Mouse (Mus musculus) C2C12 (cell line): ENCODE measurements around the gene Cdk5. TPM values are rescaled to one million over a fixed set of nuclear protein-coding genes. Genes with fewer than 3 reads are reported as not detected.
A peak's percentile ranks its signal among the peaks of the same experiment; 100 is the strongest.

Experiments
- H3K27me3 ChIP-seq: one replicate; pipeline ENCODE4 v1.6.1; 2011; ENCODE audit not compliant: control insufficient read depth, insufficient read depth, insufficient read length
- H3K36me3 ChIP-seq: one replicate; pipeline ENCODE4 v1.6.1; 2011; ENCODE audit not compliant: control insufficient read depth, insufficient read depth
- H3K4me3 ChIP-seq: one replicate; pipeline ENCODE4 v1.5.1; 2011; ENCODE audit warnings: mild to moderate bottlenecking, control low read depth; ENCODE audit not compliant: poor library complexity, insufficient read depth, severe bottlenecking
- H3K79me2 ChIP-seq: one replicate; pipeline ENCODE4 v1.6.1; 2011; ENCODE audit not compliant: control insufficient read depth, insufficient read depth
- H3K79me3 ChIP-seq: one replicate; pipeline ENCODE4 v1.6.1; 2011; ENCODE audit warnings: low read depth, control low read depth
- H3ac ChIP-seq: one replicate; pipeline ENCODE3; 2011; ENCODE audit warnings: low read depth; ENCODE audit not compliant: control insufficient read depth, insufficient read length
- CEBPB ChIP-seq: IDR thresholded peaks from one replicate; pipeline ENCODE4 v1.6.1; 2011; ENCODE audit warnings: low read depth, mild to moderate bottlenecking, control low read depth, moderate library complexity
- CTCF ChIP-seq: IDR thresholded peaks from one replicate; pipeline ENCODE4 v1.5.1; 2011; ENCODE audit not compliant: control insufficient read depth, insufficient read depth, insufficient read length
- FOSL1 ChIP-seq: IDR thresholded peaks from one replicate; pipeline ENCODE4 v1.8.0; 2011; ENCODE audit warnings: mild to moderate bottlenecking, low read length; ENCODE audit not compliant: poor library complexity, insufficient read depth, severe bottlenecking
- MAX ChIP-seq: IDR thresholded peaks from one replicate; pipeline ENCODE4 v1.6.1; 2011; ENCODE audit warnings: mild to moderate bottlenecking, control low read depth
- MYOD1 ChIP-seq: IDR thresholded peaks from one replicate; pipeline ENCODE4 v1.6.1; 2011; ENCODE audit warnings: low read depth; ENCODE audit not compliant: control insufficient read depth, insufficient read length
- MYOG ChIP-seq: IDR thresholded peaks from one replicate; pipeline ENCODE4 v1.6.1; 2011; ENCODE audit not compliant: control insufficient read depth, insufficient read length; ENCODE audit errors: extremely low read depth
- USF1 ChIP-seq: IDR thresholded peaks from one replicate; pipeline ENCODE4 v1.6.1; 2011; ENCODE audit warnings: low read depth, mild to moderate bottlenecking, control low read depth, moderate library complexity
- polyA plus RNA-seq: library from polyadenylated mRNA; unstranded; fragments of >200 nt; fragmentation: generic; extraction: Trizol; gene quantifications from one replicate; pipeline ENCODE4 v1.2.1, GENCODE M21; 2012; ENCODE audit warnings: missing spikeins

The Cdk5 gene
- polyA plus RNA-seq, 1 experiment, result 33.4 TPM

DNA sequence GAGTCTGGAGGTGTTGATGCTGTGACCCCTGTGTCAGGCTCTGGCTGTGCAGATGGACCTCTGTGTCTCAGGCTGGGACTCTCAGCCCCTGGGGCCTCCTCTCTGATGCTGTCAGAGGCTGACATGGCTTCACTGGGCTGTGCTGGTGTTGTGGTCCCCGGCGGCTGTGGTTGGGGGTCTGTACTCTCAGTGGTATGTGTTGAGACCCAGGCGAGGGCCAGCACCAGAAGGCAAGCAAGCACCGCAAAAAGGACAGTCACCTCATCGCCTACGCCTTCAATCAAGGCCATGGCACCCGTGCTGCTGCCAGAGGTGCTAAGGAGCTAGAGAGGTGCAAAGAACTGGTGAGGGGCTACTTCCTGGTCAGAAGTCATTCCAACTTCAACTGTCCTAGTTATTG lies 23.3 kb upstream of the Cdk5 start:
- Histone ChIP-seq H3K36me3 (peaks cover 19% of the 10 kb centered on the region), H3K79me2 (peaks cover 22% of the 10 kb centered on the region), H3ac (no peak overlapping the region), H3K27me3 (no peaks in the 10 kb centered on the region), H3K79me3 (peaks cover 8% of the 10 kb centered on the region), H3K4me3 (no peak overlapping the region)
- TF ChIP-seq CTCF (no peak), MYOD1 (no peak), FOSL1 (no peak), CEBPB (no peak), USF1 (no peak), MAX (no peak), MYOG (no peak)

DNA sequence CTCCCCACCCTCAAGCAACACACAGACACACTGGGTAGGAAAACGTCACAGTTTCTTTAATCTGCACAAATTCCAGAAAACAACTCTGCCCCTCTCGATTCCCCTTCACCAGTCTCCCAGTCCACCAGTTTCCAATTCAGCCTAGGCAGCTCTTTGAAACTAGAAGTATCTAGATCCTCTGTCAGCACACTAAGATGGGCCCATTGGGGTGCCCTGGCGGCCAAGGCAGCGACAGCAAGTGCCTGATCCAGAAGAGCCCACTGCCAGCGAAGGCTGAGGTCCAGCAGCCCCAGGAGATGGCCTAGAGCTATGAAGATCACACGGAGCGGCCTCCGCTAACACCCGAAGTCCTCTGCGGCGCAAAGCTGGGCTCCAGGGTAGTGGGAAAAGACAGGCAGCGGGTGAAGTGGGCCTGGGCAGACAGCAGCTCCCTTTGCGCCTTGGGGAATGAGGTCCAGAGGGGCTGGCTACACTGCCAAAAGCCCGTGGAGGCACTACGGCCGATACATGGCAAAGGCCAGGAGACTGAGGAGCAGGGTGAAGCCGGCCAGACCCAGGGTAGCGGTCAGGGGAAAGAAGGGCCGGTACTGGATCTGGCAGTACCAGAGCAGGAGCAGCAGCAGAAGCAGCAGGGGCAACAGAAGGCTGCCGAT lies 22.2 kb upstream of the Cdk5 start:
- Histone ChIP-seq H3K79me2 (peaks cover 22% of the 10 kb centered on the region), H3K79me3 (peaks cover 8% of the 10 kb centered on the region), H3ac (peak overlapping the region; percentile 6), H3K4me3 (peak overlapping the region; percentile 75), H3K27me3 (no peaks in the 10 kb centered on the region), H3K36me3 (peaks cover 28% of the 10 kb centered on the region)
- TF ChIP-seq CTCF (no peak), MAX (no peak), MYOD1 (no peak), CEBPB (no peak), MYOG (no peak), FOSL1 (no peak)

DNA sequence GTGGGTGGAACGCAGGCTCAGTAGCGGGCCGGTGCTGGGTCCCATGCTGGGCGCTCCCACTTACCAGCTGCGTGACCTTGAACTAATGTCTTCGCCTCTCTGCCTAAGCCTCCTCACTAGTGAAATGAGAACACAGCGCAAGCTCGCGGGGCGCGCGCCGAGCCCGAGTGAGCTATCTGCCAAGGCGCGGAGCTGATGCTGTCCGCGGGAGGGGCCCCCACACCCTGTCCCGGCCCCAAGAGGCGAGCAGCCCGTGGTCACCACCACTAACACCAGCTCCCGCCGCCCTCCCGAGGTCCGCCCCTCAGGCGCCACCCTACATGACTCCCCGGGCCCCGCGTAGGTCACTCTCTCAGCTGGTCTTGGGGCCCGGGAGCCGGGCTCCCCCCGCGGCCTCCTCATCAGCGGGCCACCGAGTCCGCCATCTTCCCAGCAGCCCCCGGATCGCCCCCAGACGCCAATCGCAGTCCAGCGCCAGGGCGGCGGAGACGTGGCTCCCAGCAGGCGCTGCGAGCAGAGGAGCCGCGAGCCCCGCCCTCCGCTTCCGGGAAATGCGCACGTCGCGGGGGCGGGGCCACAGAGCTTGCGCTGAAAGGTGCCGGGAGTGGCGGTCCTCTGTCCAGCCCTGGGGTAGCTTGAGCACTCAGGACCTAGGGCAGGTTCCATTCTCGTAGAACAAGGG lies 21.6 kb upstream of the Cdk5 start, which contains the start of gene Fastk:
Gene Fastk (minus strand): TSS at position 542 of the 682 bp plus-strand sequence.
- Histone ChIP-seq H3K79me3 (peaks cover 8% of the 10 kb centered on the region), H3K36me3 (peaks cover 35% of the 10 kb centered on the region), H3K4me3 (peak within 1 kb of the TSS; percentile 75), H3K27me3 (no peaks in the 10 kb centered on the region), H3K79me2 (peaks cover 22% of the 10 kb centered on the region), H3ac (peak within 1 kb of the TSS; percentile 89)
- TF ChIP-seq CTCF (no peak), FOSL1 (no peak), MYOD1 (no peak), USF1 (no peak), MYOG (no peak), CEBPB (no peak), MAX (no peak)

DNA sequence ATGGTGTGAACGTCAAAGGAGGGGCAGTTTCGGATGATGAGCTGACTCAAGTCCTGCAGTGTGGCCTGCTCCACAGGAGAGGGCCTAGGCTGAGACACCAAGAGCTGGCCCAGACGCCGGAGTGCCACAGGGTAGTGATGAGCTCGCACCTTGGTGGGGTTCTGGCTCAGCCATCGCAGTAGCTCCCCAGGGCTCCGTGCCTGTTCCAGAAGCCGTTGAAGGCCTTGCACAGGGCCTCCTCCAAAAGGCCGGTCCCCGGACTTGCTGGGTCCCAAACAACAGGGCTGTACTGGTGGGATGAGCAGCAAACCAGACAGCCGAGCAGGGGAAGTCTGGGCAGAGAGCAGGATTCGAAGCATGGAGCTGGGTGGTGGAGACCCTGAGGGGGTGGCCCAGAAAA lies 20.6 kb upstream of the Cdk5 start:
- Histone ChIP-seq H3K4me3 (peak overlapping the region; percentile 75), H3K79me3 (peaks cover 8% of the 10 kb centered on the region), H3ac (peak overlapping the region; percentile 41), H3K27me3 (no peaks in the 10 kb centered on the region), H3K79me2 (peaks cover 22% of the 10 kb centered on the region), H3K36me3 (peaks cover 43% of the 10 kb centered on the region)
- TF ChIP-seq CTCF, result no peak
- TF ChIP-seq FOSL1, result no peak
- no peak for TF ChIP-seq CEBPB
- no peak for TF ChIP-seq MYOG
- no peak for TF ChIP-seq MYOD1
- TF ChIP-seq USF1, result no peak
- TF ChIP-seq MAX, result no peak

DNA sequence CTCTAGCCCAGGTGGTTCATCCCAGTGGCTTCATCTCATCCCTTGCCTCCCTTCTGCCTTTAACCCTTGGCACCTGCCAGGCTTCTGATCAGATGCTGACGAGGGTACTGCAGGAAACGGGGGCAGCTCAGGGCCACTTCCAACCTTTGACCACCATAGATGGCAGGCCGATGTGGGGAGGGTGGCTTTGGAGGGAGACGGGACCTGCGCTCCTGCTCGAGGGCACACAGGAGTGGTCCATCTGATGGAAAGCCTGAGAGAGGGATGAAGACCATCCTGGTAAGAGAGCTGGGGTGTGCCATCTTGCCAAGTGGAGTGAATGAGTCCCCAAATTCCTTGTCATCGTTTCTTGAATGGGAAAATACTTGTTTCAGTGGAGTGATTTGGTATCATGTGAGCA lies 19.9 kb upstream of the Cdk5 start:
- Histone ChIP-seq H3K4me3 (no peak overlapping the region), H3ac (no peak overlapping the region)

More for the DNA sequence above, 19.9 kb upstream of the Cdk5 start:
- H3K79me3 ChIP-seq, result peaks cover 8% of the 10 kb centered on the region
- peaks cover 22% of the 10 kb centered on the region for H3K79me2 ChIP-seq
- H3K36me3 ChIP-seq, result peaks cover 50% of the 10 kb centered on the region
- no peaks in the 10 kb centered on the region for H3K27me3 ChIP-seq
- TF ChIP-seq USF1 (no peak), FOSL1 (no peak), CEBPB (no peak), MYOG (no peak), MAX (no peak), CTCF (no peak), MYOD1 (no peak)
